Mouse (Mus musculus): ENCODE data around the gene Atp7a. TPM values are rescaled to one million over a fixed set of nuclear protein-coding genes. Genes with fewer than 3 reads are reported as not detected.

Atp7a gene
- polyA plus RNA-seq, 2 experiments, result 2.3 to 7.8 TPM

- Histone ChIP-seq H3K9me3 (ENCODE audit: control insufficient read depth, low read length) (no peaks in the 10 kb centered on the region), H3K27me3 (ENCODE audit: control insufficient read depth, insufficient read depth, low read length) (no peaks in the 10 kb centered on the region), H3K36me3 (replicated peaks; ENCODE audit: control insufficient read depth, insufficient read depth, low read depth) (no peaks in the 10 kb centered on the region), H3K4me3 (ENCODE audit: insufficient read depth in 1 of 2, low read depth in 2 of 2, low read length in 2 of 2) (no peak overlapping the region), H3K27ac (no peak overlapping the region), H3K4me2 (ENCODE audit: low read depth) (no peak overlapping the region), H3K4me1 (replicated peaks; ENCODE audit: control insufficient read depth in 2 of 2, insufficient read depth in 2 of 2, low read length in 1 of 2) (peaks cover 0 to 2% of the 10 kb centered on the region in 2 experiments; a peak in 1 of 4 replicates), H3K9ac (replicated peaks) (no peak overlapping the region)
- TF ChIP-seq CTCF (IDR thresholded peaks at IDR 0.05; ENCODE audit: low read depth), result no peak
- no peak for TF ChIP-seq EP300 (IDR thresholded peaks at IDR 0.05; ENCODE audit: low read depth)
- 48% methylated on average over 13 of the region's 13 CpGs for WGBS (ENCODE audit: insufficient replicate concordance)
- DNase-seq (ENCODE audit: low read depth in 3 of 3, low spot score in 3 of 3), result no peak
- ATAC-seq (ENCODE audit: insufficient read depth), result no peak
These were observed 112.4 kb downstream of the Atp7a start for GRCm38 (mm10) chrX:106139309-106140070.

GRCm38 (mm10) chrX:106142936-106143335 lies 115.9 kb downstream of the Atp7a start, which contains the start of gene Tlr13:
Tlr13 (plus strand) TSS chrX:106143204.
- Histone ChIP-seq H3K4me1 (replicated peaks; ENCODE audit: control insufficient read depth in 2 of 2, insufficient read depth in 2 of 2, low read length in 1 of 2) (no peaks in the 10 kb centered on the region), H3K36me3 (replicated peaks; ENCODE audit: control insufficient read depth, insufficient read depth, low read depth) (no peaks in the 10 kb centered on the region), H3K9me3 (ENCODE audit: control insufficient read depth, low read length) (no peaks in the 10 kb centered on the region), H3K27me3 (ENCODE audit: control insufficient read depth, insufficient read depth, low read length) (no peaks in the 10 kb centered on the region), H3K9ac (replicated peaks) (no peak within 1 kb of the TSS), H3K27ac (no peak within 1 kb of the TSS), H3K4me3 (ENCODE audit: insufficient read depth in 1 of 2, low read depth in 2 of 2, low read length in 2 of 2) (no peak within 1 kb of the TSS), H3K4me2 (ENCODE audit: low read depth) (no peak within 1 kb of the TSS)
- ATAC-seq (ENCODE audit: insufficient read depth) (no peak), DNase-seq (ENCODE audit: low read depth in 3 of 3, low spot score in 3 of 3) (no peak)
- WGBS (ENCODE audit: insufficient replicate concordance), result 45% methylated on average over 6 of the region's 6 CpGs
- no peak for TF ChIP-seq EP300 (IDR thresholded peaks at IDR 0.05; ENCODE audit: low read depth)
- no peak for TF ChIP-seq CTCF (IDR thresholded peaks at IDR 0.05; ENCODE audit: low read depth)

GRCm38 (mm10) chrX:106148185-106148584 lies 121.1 kb downstream of the Atp7a start:
- Histone ChIP-seq H3K27me3 (ENCODE audit: control insufficient read depth, insufficient read depth, low read length) (no peaks in the 10 kb centered on the region), H3K27ac (no peak overlapping the region), H3K4me1 (replicated peaks; ENCODE audit: control insufficient read depth in 2 of 2, insufficient read depth in 2 of 2, low read length in 1 of 2) (peaks cover 0 to 9% of the 10 kb centered on the region in 2 experiments; a peak in 2 of 4 replicates), H3K36me3 (replicated peaks; ENCODE audit: control insufficient read depth, insufficient read depth, low read depth) (no peaks in the 10 kb centered on the region), H3K4me3 (ENCODE audit: insufficient read depth in 1 of 2, low read depth in 2 of 2, low read length in 2 of 2) (no peak overlapping the region), H3K9me3 (ENCODE audit: control insufficient read depth, low read length) (no peaks in the 10 kb centered on the region), H3K9ac (replicated peaks) (no peak overlapping the region), H3K4me2 (ENCODE audit: low read depth) (no peak overlapping the region)
- DNase-seq (ENCODE audit: low read depth in 3 of 3, low spot score in 3 of 3) (no peak), ATAC-seq (ENCODE audit: insufficient read depth) (no peak)
- no peak for TF ChIP-seq CTCF (IDR thresholded peaks at IDR 0.05; ENCODE audit: low read depth)
- WGBS (ENCODE audit: insufficient replicate concordance), result 72% methylated on average over 1 of the region's 1 CpGs

- ATAC-seq (ENCODE audit: insufficient read depth) (no peak), DNase-seq (ENCODE audit: low read depth in 3 of 3, low spot score in 3 of 3) (no peak)
- no peaks in the 10 kb centered on the region for H3K9me3 ChIP-seq (ENCODE audit: control insufficient read depth, low read length)
- no peaks in the 10 kb centered on the region for H3K27me3 ChIP-seq (ENCODE audit: control insufficient read depth, insufficient read depth, low read length)
- no peak overlapping the region for H3K4me3 ChIP-seq (ENCODE audit: insufficient read depth in 1 of 2, low read depth in 2 of 2, low read length in 2 of 2)
- WGBS (ENCODE audit: insufficient replicate concordance), result 65% methylated on average over 3 of the region's 3 CpGs
- H3K4me2 ChIP-seq (ENCODE audit: low read depth), result no peak overlapping the region
- no peak overlapping the region for H3K27ac ChIP-seq
- no peaks in the 10 kb centered on the region for H3K36me3 ChIP-seq (replicated peaks; ENCODE audit: control insufficient read depth, insufficient read depth, low read depth)
- H3K4me1 ChIP-seq (replicated peaks; ENCODE audit: control insufficient read depth in 2 of 2, insufficient read depth in 2 of 2, low read length in 1 of 2), result peaks cover 0 to 11% of the 10 kb centered on the region in 2 experiments; a peak in 2 of 4 replicates
- H3K9ac ChIP-seq (replicated peaks), result no peak overlapping the region
- TF ChIP-seq CTCF (IDR thresholded peaks at IDR 0.05; ENCODE audit: low read depth) (no peak), EP300 (IDR thresholded peaks at IDR 0.05; ENCODE audit: low read depth) (no peak)
These were observed 122.4 kb downstream of the Atp7a start for GRCm38 (mm10) chrX:106149460-106149859.

GRCm38 (mm10) chrX:106154180-106154586 lies 127.1 kb downstream of the Atp7a start:
- Histone ChIP-seq H3K4me2 (ENCODE audit: low read depth) (no peak overlapping the region), H3K27ac (no peak overlapping the region; the same call in 1 of the 2 replicates), H3K4me3 (ENCODE audit: insufficient read depth in 1 of 2, low read depth in 2 of 2, low read length in 2 of 2) (no peak overlapping the region), H3K27me3 (ENCODE audit: control insufficient read depth, insufficient read depth, low read length) (no peaks in the 10 kb centered on the region), H3K36me3 (replicated peaks; ENCODE audit: control insufficient read depth, insufficient read depth, low read depth) (no peaks in the 10 kb centered on the region), H3K4me1 (replicated peaks; ENCODE audit: control insufficient read depth in 2 of 2, insufficient read depth in 2 of 2, low read length in 1 of 2) (peaks cover 0 to 19% of the 10 kb centered on the region in 2 experiments; a peak in 2 of 4 replicates), H3K9ac (replicated peaks) (no peak overlapping the region), H3K9me3 (ENCODE audit: control insufficient read depth, low read length) (no peaks in the 10 kb centered on the region)
- peak in 2 of 3 experiments; percentile 26 to 42 for DNase-seq (ENCODE audit: low read depth in 3 of 3, low spot score in 3 of 3)
- ATAC-seq (ENCODE audit: insufficient read depth), result peak; percentile 94
- TF ChIP-seq EP300 (IDR thresholded peaks at IDR 0.05; ENCODE audit: low read depth) (peak; percentile 69), CTCF (IDR thresholded peaks at IDR 0.05; ENCODE audit: low read depth) (no peak)
